Mouse (Mus musculus): ENCODE measurements at regions not wholly inside any gene's neighbourhood (a gene's known extent, or its start where the extent isn't known, plus 50 kb on each side); places are given as distances from the start of the nearest gene placed in this dataset.
"Not testable (repeated sequence)": the region's sequence is repeated elsewhere in the genome, so short reads cannot be mapped to it uniquely, and the experiment has no call there.

DNA sequence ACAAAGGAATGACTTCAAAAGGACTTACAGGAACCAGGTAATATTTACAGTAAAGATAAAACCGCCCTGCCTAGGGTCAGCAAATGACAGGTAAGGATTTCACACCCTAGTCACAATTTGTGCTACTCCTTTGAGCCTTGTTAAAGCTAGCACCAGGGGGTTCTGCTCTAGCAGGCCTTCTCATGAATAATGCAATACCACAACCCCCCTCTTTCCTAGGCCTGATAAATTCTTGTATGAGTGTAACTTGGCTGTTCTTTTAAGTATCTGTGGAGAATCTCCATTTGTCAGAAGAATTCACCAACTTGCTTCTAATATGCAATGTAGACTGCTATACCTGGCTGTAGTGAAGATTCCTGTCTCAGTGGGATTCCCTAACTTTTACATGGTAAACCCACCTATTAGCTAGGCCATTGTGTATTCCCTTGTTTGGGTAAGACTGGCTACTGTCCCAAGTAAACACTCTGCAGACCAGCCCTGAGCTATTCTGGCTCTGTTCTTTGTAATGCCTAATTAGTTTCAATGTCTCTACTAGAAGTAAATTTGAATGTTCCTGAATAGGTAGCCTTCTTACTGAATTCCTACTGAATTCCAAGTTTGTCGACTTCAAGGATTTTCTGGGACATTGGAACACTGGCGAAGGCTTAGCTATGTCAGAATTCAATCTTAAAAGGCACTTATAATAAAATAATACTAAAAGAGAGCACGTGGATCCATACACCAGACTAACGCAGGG lies 543.4 kb upstream of the Rgmb start:
- not testable (repeated sequence) for H3K36me3 ChIP-seq; H3K27me3 ChIP-seq; H3K4me1 ChIP-seq; H3K4me3 ChIP-seq; ATAC-seq (replicated peaks); H3K9me3 ChIP-seq; H3K27ac ChIP-seq (replicated peaks); H3K9ac ChIP-seq (replicated peaks); H3K4me2 ChIP-seq (replicated peaks)
- 44% methylated on average over 5 of the region's 5 CpGs for WGBS

DNA sequence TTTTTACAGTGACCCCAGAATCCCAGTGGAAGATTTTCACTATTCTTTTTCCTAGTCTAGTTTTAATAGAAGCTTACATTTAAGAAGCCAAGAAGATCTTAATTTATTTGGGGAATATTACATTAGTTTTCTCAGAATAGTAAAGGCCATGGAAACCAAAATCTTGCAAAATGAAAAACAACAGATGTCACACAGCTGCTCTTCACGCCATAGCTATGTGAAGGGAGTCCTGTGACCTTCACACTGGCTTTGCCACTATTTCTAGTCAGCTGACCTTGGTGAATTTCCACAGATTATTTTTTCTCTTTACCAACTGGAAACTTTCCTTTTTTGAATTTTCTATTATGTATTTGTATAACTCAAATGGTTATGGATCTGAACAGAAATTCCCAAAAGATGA lies 542.1 kb upstream of the Rgmb start:
- no peaks in the 10 kb centered on the region for H3K27me3 ChIP-seq
- H3K9ac ChIP-seq (replicated peaks): no peak overlapping the region
- no peak overlapping the region for H3K27ac ChIP-seq (replicated peaks)
- H3K4me3 ChIP-seq: no peak overlapping the region
- no peak for ATAC-seq (replicated peaks)
- WGBS: 82% methylated on average over 1 of the region's 1 CpGs
- H3K9me3 ChIP-seq: no peaks in the 10 kb centered on the region
- no peaks in the 10 kb centered on the region for H3K4me1 ChIP-seq
- no peak overlapping the region for H3K4me2 ChIP-seq (replicated peaks)
- H3K36me3 ChIP-seq: no peaks in the 10 kb centered on the region

DNA sequence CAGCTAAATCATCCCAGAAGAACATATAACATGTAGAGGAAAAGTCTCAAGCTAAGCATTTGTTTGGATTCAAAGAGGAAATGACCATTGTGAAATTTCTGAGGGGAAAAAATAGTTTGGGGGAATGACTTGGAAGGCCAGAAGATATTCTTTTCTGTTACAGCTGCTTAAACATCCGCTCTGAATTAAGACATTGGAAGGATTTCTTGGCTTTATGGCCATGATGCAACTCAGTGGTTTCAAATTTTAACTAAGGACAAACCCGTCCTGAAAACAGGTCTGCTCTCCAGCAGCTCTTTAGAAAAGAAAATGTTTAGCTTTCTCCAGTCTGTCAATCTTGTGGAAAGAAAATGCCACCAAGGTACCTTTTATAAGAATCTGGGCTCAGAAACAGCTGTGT lies 513.2 kb upstream of the Rgmb start:
- Histone ChIP-seq H3K4me3 (no peak overlapping the region), H3K9ac (replicated peaks) (no peak overlapping the region), H3K27ac (replicated peaks) (no peak overlapping the region), H3K27me3 (no peaks in the 10 kb centered on the region), H3K36me3 (no peaks in the 10 kb centered on the region), H3K9me3 (no peaks in the 10 kb centered on the region), H3K4me2 (replicated peaks) (no peak overlapping the region), H3K4me1 (peaks cover 3% of the 10 kb centered on the region; the same call in 1 of the 2 replicates)
- ATAC-seq (replicated peaks): no peak
- 37% methylated on average over 2 of the region's 2 CpGs for WGBS

DNA sequence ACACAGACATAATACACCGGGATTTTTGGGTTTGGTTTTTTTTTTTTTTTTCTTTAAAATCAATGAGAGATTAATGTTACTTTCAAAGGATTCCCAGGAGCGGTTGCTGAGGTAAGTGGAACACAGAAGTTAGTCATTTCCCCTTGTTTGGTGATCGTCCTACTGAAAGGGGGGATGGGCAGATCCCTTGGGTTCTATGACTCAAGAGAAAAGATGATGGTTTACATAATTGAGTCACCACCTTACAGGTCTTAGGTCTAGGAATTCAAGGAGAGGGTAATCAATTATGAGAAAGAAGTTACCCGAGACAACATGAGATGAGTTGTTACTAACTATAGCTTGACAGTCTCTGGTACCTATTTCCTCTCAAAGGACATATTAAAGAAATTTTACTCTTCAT lies 511.9 kb upstream of the Rgmb start:
- H3K27ac ChIP-seq (replicated peaks): no peak overlapping the region
- H3K9ac ChIP-seq (replicated peaks): no peak overlapping the region
- H3K4me1 ChIP-seq: peaks cover 3% of the 10 kb centered on the region; the same call in 1 of the 2 replicates
- H3K9me3 ChIP-seq: no peaks in the 10 kb centered on the region
- WGBS: 90% methylated on average over 4 of the region's 4 CpGs
- no peaks in the 10 kb centered on the region for H3K36me3 ChIP-seq
- H3K4me3 ChIP-seq: no peak overlapping the region
- H3K4me2 ChIP-seq (replicated peaks): no peak overlapping the region
- no peaks in the 10 kb centered on the region for H3K27me3 ChIP-seq
- ATAC-seq (replicated peaks): no peak

DNA sequence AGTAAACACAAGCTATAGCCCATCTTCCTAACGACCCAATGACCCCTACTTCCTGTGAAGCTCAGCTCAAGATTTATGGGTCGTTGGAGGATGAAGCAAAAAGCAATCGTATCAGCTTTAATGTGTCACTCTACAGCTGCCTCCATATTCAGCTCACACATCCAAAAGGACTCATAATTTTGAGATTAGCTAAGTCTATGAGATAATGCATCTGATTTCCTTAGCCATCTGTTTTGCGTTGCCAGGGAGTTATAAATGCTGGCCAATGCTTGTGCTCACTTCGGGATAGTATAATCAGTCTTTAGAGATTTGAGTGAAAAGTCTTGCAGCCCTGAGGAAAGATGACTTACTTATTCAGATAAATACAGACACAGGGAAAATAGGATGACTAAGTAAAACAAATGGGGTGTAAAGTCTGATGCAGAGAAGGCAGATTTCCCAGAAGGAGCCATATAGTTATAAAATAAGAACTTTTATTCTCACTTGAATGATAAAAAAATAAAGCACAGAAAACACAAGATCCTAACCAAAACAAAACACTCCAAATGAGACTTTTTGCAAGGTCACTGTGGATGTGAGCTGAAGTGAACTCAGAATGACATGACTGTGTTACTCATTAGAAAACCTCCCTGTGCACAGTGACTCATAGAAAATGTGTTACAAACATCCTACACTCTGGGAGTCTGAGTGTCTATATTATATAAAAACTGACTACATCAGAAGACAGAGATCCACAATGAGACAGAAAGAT lies 509.1 kb upstream of the Rgmb start:
- Histone ChIP-seq H3K9ac (replicated peaks) (no peak overlapping the region), H3K9me3 (no peaks in the 10 kb centered on the region), H3K36me3 (no peaks in the 10 kb centered on the region), H3K27me3 (no peaks in the 10 kb centered on the region), H3K4me3 (no peak overlapping the region), H3K4me2 (replicated peaks) (no peak overlapping the region), H3K27ac (replicated peaks) (no peak overlapping the region), H3K4me1 (peaks cover 3% of the 10 kb centered on the region; the same call in 1 of the 2 replicates)
- WGBS: 71% methylated on average over 5 of the region's 5 CpGs
- no peak for ATAC-seq (replicated peaks)

DNA sequence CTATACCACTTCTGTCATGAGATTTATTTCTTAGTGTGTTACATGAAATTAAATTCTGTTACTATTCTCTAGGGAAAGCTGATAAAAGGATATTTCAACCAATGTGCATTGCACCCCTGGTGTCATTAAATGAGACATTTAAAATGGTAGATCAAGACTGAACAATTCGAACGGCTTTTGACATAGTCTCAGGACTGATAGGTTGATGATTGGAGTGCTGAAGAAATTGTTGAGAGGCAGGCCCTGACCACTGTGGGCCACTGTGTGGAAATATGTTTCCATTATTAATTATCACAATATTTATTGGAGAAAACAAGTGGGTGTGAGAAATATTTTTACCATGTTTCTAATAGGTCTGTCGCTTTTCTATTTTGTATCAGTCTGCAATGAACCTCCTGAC lies 481.1 kb upstream of the Rgmb start:
- no peaks in the 10 kb centered on the region for H3K36me3 ChIP-seq
- no peak overlapping the region for H3K27ac ChIP-seq (replicated peaks)
- no peaks in the 10 kb centered on the region for H3K27me3 ChIP-seq
- H3K4me2 ChIP-seq (replicated peaks): no peak overlapping the region
- H3K4me1 ChIP-seq: no peaks in the 10 kb centered on the region
- 91% methylated on average over 3 of the region's 3 CpGs for WGBS
- no peak overlapping the region for H3K4me3 ChIP-seq
- H3K9ac ChIP-seq (replicated peaks): no peak overlapping the region
- ATAC-seq (replicated peaks): no peak
- H3K9me3 ChIP-seq: no peaks in the 10 kb centered on the region

DNA sequence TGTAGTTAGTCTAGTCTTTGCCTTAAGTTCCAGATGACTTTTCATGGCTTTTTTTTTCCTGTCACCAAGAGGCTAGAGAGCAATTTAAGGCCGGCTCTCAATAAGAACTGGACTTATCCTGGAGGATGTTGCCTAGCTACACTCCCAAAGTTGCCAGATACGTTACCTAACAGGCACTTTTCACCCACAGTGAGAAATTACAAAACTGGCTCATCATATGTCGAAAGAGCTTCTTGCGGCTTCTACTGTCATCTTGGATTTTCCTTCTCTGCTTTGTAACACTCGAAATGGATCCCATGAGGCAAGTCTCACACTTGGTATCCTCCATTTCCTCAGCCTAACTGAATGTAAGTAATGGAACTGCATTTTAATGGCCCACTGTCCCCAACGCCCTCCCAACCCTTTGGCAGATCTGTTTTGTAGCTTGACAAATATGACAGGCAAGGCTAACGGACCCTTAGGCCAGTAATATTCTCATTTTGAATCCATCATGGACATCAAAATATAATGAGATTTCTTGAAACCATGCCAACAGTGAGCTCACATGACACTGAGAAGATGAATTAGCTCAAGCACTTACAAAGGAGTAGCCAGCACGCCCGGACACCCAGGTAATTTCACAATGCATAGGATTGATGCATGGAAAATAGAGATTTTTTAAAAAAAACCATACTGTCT lies 480.5 kb upstream of the Rgmb start:
- no peak overlapping the region for H3K4me2 ChIP-seq (replicated peaks)
- no peaks in the 10 kb centered on the region for H3K27me3 ChIP-seq
- H3K36me3 ChIP-seq: no peaks in the 10 kb centered on the region
- H3K9ac ChIP-seq (replicated peaks): no peak overlapping the region
- no peak for ATAC-seq (replicated peaks)
- no peaks in the 10 kb centered on the region for H3K4me1 ChIP-seq
- H3K4me3 ChIP-seq: no peak overlapping the region
- 84% methylated on average over 9 of the region's 9 CpGs for WGBS
- H3K27ac ChIP-seq (replicated peaks): no peak overlapping the region
- H3K9me3 ChIP-seq: no peaks in the 10 kb centered on the region

DNA sequence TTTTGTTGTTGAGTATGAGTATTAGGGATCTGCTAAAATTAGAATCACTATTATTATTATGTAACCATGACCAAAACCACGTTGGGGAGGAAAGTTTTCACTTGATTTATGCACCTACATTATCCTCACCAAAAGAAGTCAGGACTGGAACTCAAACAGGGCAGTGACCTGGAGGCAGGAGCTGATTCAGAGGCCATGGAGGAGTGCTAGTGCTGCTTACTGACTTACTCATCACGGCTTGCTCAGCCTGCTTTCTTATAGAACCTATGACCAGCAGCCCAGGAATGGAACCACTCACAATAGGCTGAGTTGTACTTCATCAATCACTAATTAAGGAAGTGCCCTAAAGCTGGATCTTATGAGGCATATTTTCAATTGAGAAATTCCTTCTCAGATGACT lies 470.9 kb upstream of the Rgmb start:
- no peak overlapping the region for H3K27ac ChIP-seq (replicated peaks)
- no peak overlapping the region for H3K9ac ChIP-seq (replicated peaks)
- no peaks in the 10 kb centered on the region for H3K36me3 ChIP-seq
- WGBS: 57% methylated on average over 2 of the region's 2 CpGs
- no peak overlapping the region for H3K4me2 ChIP-seq (replicated peaks)
- H3K4me1 ChIP-seq: no peaks in the 10 kb centered on the region
- no peaks in the 10 kb centered on the region for H3K27me3 ChIP-seq
- H3K9me3 ChIP-seq: no peaks in the 10 kb centered on the region
- H3K4me3 ChIP-seq: no peak overlapping the region
- no peak for ATAC-seq (replicated peaks)

DNA sequence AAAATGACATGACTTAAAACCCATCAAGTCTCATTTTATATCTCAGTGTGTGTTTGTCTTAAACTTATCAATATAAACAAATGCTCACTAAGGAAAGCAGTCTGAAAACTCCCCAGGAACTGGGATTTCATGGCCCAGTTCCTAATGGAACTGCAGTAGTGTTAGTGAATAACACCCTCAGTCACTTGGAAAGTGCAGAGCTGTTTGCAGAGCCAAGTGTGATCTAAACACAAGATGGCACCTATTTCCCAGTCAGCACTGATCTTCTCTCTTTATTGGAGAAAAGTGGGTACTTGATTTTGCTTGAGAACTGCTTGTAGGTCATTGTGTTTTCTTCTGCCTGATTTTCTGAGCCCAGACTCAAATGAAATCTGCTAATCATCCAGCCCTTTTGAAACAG lies 467.7 kb upstream of the Rgmb start:
- Histone ChIP-seq H3K4me1 (no peaks in the 10 kb centered on the region), H3K27ac (replicated peaks) (no peak overlapping the region), H3K9me3 (no peaks in the 10 kb centered on the region), H3K36me3 (no peaks in the 10 kb centered on the region), H3K27me3 (no peaks in the 10 kb centered on the region), H3K4me3 (no peak overlapping the region), H3K9ac (replicated peaks) (no peak overlapping the region), H3K4me2 (replicated peaks) (no peak overlapping the region)
- ATAC-seq (replicated peaks): no peak; the same call in 1 of the 2 replicates
